Mouse (Mus musculus) neural tube, embryonic 13.5 days (tissue): ENCODE measurements at regions not wholly inside any gene's neighbourhood (a gene's known extent, or its start where the extent isn't known, plus 50 kb on each side); places are given as distances from the start of the nearest gene placed in this dataset.

ENCODE experiments used
- ATAC-seq: fragments of 200-750 bp; cut with Nextera tagmentation; 2 replicates; pipeline ENCODE4 v1.8.0; 2017; ENCODE audit warnings: low read depth, mild to moderate bottlenecking, moderate TSS enrichment, moderate library complexity
- H3K27ac ChIP-seq: fragments of 300-500 bp; sonication (generic); replicated peaks from 2 replicates; pipeline ENCODE4 v1.5.1; 2015; ENCODE audit warnings: moderate library complexity, mild to moderate bottlenecking, inconsistent platforms
- H3K27me3 ChIP-seq: fragments of 300-500 bp; sonication (generic); 2 replicates; pipeline ENCODE4 v1.6.1; 2015; ENCODE audit warnings: mild to moderate bottlenecking, inconsistent platforms
- H3K36me3 ChIP-seq: fragments of 300-500 bp; sonication (generic); 2 replicates; pipeline ENCODE4 v1.6.1; 2015; ENCODE audit warnings: mild to moderate bottlenecking, inconsistent platforms
- H3K4me1 ChIP-seq: fragments of 300-500 bp; sonication (generic); replicated peaks from 2 replicates; pipeline ENCODE4 v1.6.1; 2015; ENCODE audit warnings: inconsistent platforms
- H3K4me2 ChIP-seq: fragments of 300-500 bp; sonication (generic); 2 replicates; pipeline ENCODE4 v1.6.1; 2015; ENCODE audit warnings: inconsistent platforms, mild to moderate bottlenecking, moderate library complexity
- H3K4me3 ChIP-seq: fragments of 300-500 bp; sonication (generic); 2 replicates; pipeline ENCODE4 v1.5.1; 2015; ENCODE audit warnings: mild to moderate bottlenecking, inconsistent platforms
- H3K9ac ChIP-seq: fragments of 300-500 bp; sonication (generic); 2 replicates; pipeline ENCODE4 v1.6.1; 2015; ENCODE audit warnings: moderate library complexity, mild to moderate bottlenecking, inconsistent platforms
- H3K9me3 ChIP-seq: fragments of 300-500 bp; sonication (generic); 2 replicates; pipeline ENCODE4 v1.6.1; 2016; ENCODE audit warnings: inconsistent platforms
- WGBS: fragments of 180-500 bp; shearing (Covaris S2); methylation state at CpG from one replicate; pipeline ENCODE4 v1.1.7; 2015; 5-methylcytosine and 5-hydroxymethylcytosine counted together

DNA sequence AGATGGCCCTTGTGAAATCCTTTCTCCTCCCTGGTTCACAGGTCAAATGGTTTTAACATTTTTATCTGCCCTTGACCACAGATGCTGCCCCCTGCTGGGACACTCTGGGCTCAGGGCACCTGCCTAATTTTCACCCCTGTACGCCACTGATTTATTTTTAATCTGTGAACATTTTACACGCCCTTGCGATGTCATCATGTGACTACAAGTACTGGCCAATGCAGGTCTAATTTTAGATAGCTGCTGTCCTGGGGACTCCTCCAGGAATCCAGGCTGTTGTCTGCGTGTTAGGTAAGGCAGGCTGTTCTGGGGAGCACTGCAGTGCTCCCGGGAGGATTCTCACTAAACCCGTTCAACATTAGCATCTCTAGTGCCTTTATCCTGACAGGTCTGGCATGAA lies 113.1 kb upstream of the Gm26897 start:
- peaks cover 9% of the 10 kb centered on the region; the same call in 1 of the 2 replicates for H3K4me1 ChIP-seq
- H3K9ac ChIP-seq: no peak overlapping the region
- no peak for ATAC-seq
- H3K4me3 ChIP-seq: no peak overlapping the region
- no peak overlapping the region for H3K27ac ChIP-seq
- H3K4me2 ChIP-seq: no peak overlapping the region
- peaks cover 15% of the 10 kb centered on the region; the same call in 1 of the 2 replicates for H3K27me3 ChIP-seq
- H3K9me3 ChIP-seq: no peaks in the 10 kb centered on the region
- 71% methylated on average over 6 of the region's 6 CpGs for WGBS
- H3K36me3 ChIP-seq: no peaks in the 10 kb centered on the region

DNA sequence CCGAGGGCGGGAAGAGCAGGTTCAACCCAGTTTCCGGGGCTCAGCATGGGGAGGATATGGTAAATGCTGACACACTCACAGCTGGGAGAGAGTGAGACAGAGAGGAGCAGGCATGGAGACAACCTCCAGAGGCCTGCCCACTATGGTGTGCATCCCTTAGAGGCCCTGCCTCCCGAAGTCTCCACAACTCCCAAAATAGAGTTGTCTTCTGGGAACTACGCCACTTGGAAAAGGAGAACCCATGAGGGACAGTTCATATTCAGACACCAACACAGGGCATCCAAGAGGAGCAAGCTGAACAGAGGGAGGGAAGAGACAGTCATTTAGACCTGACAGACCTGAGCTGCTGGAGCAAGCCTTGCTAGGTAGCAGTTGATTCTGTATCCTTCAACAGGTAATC lies 111.2 kb upstream of the Gm26897 start:
- ATAC-seq: no peak
- Histone ChIP-seq H3K4me1 (peaks cover 25% of the 10 kb centered on the region), H3K9me3 (no peaks in the 10 kb centered on the region), H3K36me3 (no peaks in the 10 kb centered on the region), H3K9ac (no peak overlapping the region), H3K4me3 (no peak overlapping the region), H3K27me3 (peaks cover 24% of the 10 kb centered on the region), H3K4me2 (no peak overlapping the region), H3K27ac (no peak overlapping the region)
- 83% methylated on average over 5 of the region's 5 CpGs for WGBS

DNA sequence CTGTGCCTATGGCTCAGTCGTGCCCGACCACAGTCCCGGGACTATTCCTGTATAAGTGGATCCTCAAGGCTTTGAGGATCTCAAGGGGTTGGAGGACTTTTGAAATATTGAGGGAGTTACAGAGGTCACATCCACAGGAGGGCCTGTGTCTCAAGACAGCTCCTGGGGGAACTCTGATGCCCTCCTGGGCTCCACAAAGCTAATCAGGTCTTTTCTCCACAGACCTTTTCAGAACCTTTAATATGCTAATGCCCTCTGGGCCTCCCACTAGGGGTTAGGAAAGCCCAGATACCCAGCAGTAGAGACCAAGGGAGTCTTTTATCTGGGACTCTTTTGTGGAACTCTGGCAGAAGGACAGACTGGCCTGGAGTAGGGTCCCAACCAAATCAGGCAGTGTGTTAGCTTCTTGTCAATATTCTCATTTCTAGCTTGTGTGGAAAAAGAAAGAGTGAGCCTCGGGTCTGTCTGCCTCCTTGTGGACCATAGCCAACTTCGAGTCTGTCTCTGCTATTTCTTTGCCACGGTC lies 107.4 kb upstream of the Gm26897 start:
- no peaks in the 10 kb centered on the region for H3K9me3 ChIP-seq
- H3K4me1 ChIP-seq: peaks cover 22% of the 10 kb centered on the region
- no peaks in the 10 kb centered on the region for H3K36me3 ChIP-seq
- H3K4me3 ChIP-seq: no peak overlapping the region
- WGBS: 14% methylated on average over 6 of the region's 6 CpGs
- H3K9ac ChIP-seq: no peak overlapping the region
- no peak overlapping the region for H3K27ac ChIP-seq
- H3K4me2 ChIP-seq: no peak overlapping the region
- ATAC-seq: no peak
- H3K27me3 ChIP-seq: peaks cover 21% of the 10 kb centered on the region

DNA sequence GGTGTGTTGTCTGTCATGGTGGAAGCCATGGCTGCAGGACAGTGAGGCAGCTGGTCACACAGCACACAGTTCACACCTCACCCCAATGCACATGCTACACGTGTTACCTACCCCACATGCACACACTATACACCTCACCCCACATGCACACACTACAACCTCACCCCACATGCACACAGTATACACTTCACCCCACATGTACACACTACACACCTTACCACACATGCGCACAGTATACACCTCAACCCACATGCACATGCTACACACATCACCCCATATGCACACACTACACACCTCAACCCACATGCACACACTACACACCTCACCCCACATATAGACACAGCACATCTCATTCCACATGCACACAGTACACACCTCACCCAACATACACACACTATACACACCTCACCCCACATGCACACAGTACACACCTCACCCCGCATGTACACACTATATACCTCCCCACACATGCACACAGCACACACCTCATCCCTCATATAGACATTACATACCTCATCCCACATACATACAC lies 103.3 kb upstream of the Gm26897 start:
- Histone ChIP-seq H3K27me3 (peaks cover 24% of the 10 kb centered on the region), H3K9ac (no peak overlapping the region), H3K27ac (no peak overlapping the region), H3K36me3 (no peaks in the 10 kb centered on the region), H3K4me2 (no peak overlapping the region), H3K4me1 (peaks cover 33% of the 10 kb centered on the region), H3K9me3 (peaks cover 4% of the 10 kb centered on the region; the same call in 1 of the 2 replicates), H3K4me3 (no peak overlapping the region)
- peak; percentile 26; the same call in 1 of the 2 replicates for ATAC-seq
- WGBS: 94% methylated on average over 3 of the region's 3 CpGs

DNA sequence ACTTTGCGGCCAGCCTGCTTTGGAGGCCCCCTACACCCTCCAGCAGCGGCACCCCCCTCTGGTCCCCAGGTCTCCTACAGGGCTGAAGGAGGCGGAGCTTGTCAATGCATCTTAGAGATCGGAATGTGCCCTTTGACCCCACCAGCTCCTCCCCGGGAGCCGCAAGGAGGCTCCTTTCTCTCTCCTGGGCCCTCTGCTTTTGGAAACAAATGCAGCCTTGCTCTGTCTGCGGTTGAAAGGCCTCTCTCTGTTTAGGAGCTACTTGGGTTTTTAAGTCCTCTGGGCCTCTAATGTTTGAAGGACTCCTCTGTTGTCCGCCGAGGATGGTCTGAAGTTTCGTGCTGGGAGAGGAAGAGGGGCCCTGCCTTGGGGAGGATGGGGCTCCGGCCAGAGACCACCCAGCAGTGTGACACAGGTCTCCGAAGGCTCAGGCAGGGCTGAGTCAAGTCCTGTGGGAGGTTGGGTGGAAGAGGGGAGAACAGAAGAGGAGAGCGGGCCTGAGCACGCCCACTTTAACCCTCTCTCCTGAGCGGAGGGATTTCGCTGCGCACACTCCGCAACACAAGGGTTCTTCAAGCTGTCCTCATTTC lies 102.1 kb upstream of the Gm26897 start:
- peak overlapping the region; percentile 23; the same call in 1 of the 2 replicates for H3K9ac ChIP-seq
- peak overlapping the region; percentile 43 for H3K27ac ChIP-seq
- WGBS: 10% methylated on average over 18 of the region's 18 CpGs
- peaks cover 4% of the 10 kb centered on the region; the same call in 1 of the 2 replicates for H3K9me3 ChIP-seq
- H3K27me3 ChIP-seq: peaks cover 31% of the 10 kb centered on the region
- no peak for ATAC-seq
- 0 out of 2 replicates have a peak overlapping the region, but pooled peaks have one; percentile 3 for H3K4me2 ChIP-seq
- H3K4me3 ChIP-seq: no peak overlapping the region
- no peaks in the 10 kb centered on the region for H3K36me3 ChIP-seq
- peaks cover 28% of the 10 kb centered on the region for H3K4me1 ChIP-seq

DNA sequence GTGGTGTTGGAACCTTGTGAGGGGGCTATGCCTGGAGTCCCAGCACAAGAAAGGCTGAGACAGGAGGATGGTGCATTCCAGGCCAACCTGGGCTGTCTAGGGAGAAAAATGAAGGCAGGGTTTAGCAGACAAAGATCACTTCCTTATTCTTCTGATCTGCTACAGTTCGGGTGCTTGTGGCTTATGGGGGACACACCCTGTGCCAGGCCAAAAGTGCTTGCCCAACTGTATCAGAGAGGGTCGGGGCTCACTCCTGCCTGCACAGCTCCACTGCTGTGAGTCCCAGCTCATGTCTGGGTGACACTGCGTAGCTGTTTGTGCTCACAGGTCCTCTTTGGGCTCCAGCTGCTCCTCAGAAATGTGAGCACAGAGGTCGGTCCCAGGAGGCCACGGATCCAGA lies 98.6 kb upstream of the Gm26897 start:
- Histone ChIP-seq H3K36me3 (no peaks in the 10 kb centered on the region), H3K9me3 (peaks cover 4% of the 10 kb centered on the region; the same call in 1 of the 2 replicates), H3K4me1 (peaks cover 40% of the 10 kb centered on the region), H3K9ac (no peak overlapping the region), H3K27ac (no peak overlapping the region), H3K4me2 (no peak overlapping the region), H3K27me3 (peaks cover 29% of the 10 kb centered on the region), H3K4me3 (no peak overlapping the region)
- WGBS: 81% methylated on average over 5 of the region's 5 CpGs
- ATAC-seq: no peak

DNA sequence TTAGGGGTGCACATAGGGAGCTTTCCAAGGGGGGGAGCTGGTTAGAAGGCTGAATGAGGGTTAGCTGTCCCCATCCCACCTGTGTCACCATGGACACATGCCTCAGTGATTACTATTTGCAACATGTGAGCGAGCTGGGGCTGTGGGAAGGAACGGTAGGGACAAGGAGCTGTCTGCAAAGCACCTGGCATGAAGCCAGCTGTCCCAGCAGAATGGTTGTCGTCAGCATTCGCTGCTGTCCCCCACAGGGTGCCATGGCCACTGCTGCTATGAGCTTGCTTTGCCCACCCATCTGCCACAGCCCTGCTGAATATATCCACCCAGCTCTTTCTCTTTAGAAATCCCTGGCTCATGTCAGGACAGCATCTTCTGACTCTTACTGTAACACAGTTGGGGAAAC lies 96.8 kb upstream of the Gm26897 start:
- H3K27me3 ChIP-seq: peaks cover 23% of the 10 kb centered on the region
- no peak for ATAC-seq
- H3K4me3 ChIP-seq: no peak overlapping the region
- 21% methylated on average over 4 of the region's 4 CpGs for WGBS
- no peak overlapping the region for H3K9ac ChIP-seq
- no peak overlapping the region for H3K27ac ChIP-seq
- peaks cover 41% of the 10 kb centered on the region for H3K4me1 ChIP-seq
- no peak overlapping the region for H3K4me2 ChIP-seq
- peaks cover 8% of the 10 kb centered on the region for H3K9me3 ChIP-seq
- H3K36me3 ChIP-seq: no peaks in the 10 kb centered on the region

DNA sequence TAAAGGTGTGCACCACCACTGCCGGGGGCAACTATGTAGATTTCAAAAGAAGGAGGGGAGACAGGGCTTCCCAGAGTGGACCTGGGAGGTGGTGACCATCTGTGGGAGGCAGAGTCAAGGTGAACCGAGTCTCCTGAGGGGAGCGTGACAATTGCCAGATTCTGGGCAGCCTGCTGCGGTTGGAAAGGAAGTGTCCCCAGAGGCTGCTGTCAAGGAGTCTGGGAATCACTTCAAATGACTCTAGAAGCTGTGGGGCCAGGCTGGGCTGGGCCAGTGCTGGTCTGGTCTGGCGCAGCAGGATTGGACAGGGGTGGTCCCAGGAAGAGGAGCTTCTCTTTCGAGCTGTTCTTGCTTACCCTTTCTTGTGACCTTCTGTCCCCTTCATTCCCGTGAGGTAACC lies 95.4 kb upstream of the Gm26897 start:
- no peak overlapping the region for H3K4me2 ChIP-seq
- WGBS: 68% methylated on average over 7 of the region's 7 CpGs
- peaks cover 4% of the 10 kb centered on the region; the same call in 1 of the 2 replicates for H3K9me3 ChIP-seq
- H3K9ac ChIP-seq: no peak overlapping the region
- H3K4me3 ChIP-seq: no peak overlapping the region
- peaks cover 36% of the 10 kb centered on the region for H3K4me1 ChIP-seq
- H3K27ac ChIP-seq: no peak overlapping the region
- peaks cover 17% of the 10 kb centered on the region for H3K27me3 ChIP-seq
- H3K36me3 ChIP-seq: no peaks in the 10 kb centered on the region
- no peak for ATAC-seq

DNA sequence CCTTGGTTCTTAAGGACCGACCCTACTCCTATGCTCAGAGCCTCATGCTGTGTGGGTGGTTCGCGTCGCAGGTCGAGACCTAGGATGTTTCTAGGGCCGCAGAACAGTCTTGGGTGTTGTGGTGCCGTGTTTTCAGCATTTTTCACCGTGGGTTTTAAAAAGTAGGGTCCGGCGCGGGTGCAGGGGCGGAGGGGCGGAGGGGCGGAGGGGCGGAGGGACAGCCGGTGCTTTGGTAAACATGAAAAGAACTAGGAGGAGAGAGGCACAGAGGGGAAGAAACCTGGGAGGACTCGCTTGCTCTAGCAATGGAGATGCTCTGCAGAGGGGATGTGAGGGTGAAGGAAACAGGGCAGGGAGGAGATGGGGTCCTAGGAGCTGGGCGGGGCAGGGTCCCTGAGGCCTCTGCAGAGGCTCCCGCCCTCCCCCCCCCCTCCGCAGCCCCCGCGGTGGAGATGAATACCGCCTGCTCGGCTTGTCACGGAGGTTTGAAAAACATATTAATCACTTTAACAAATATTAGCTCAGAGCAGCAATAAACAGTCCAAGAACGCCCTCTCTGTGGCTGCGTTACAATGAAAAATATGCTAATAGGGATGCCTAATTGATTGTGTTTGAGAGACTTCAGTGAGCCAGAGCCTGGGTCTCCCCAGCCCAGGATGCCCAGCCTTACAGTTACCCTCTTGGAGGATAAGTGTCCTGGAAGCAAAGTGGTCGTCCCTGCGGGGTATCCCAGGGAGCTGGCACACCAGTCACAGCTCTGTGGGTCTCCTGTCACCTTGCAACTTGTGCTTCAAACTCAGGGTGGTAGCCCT lies 94.0 kb upstream of the Gm26897 start:
- Histone ChIP-seq H3K36me3 (no peaks in the 10 kb centered on the region), H3K9me3 (peaks cover 4% of the 10 kb centered on the region; the same call in 1 of the 2 replicates), H3K9ac (peak overlapping the region; percentile 43; the same call in 1 of the 2 replicates), H3K27ac (peak overlapping the region; percentile 13; the same call in 1 of the 2 replicates), H3K4me1 (peaks cover 36% of the 10 kb centered on the region), H3K4me3 (no peak overlapping the region), H3K27me3 (peaks cover 17% of the 10 kb centered on the region), H3K4me2 (peak overlapping the region; percentile 42)
- 0 out of 2 replicates have a peak, but pooled peaks have one; percentile 14 for ATAC-seq
- WGBS: 5% methylated on average over 29 of the region's 29 CpGs

DNA sequence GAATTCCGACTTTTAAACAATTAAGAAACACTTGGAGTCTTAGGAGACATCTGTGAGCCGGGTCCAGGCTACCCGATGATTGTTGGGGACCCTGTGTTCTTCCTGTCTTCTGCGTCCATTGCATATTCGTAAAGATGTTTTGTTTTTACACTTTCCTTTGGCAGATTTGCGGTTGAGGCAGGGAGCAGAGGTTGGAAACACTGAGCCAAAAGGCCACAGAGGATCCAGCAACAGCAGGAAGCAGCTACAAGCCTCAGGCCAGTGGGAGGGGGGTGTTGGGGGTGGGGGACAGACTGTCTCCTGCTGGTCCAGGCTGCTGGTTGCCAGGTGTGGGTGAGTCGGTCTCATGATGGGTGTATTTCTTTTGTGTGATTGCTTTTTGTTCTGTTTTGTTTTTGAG lies 92.7 kb upstream of the Gm26897 start:
- no peak overlapping the region for H3K9ac ChIP-seq
- 55% methylated on average over 7 of the region's 7 CpGs for WGBS
- no peak overlapping the region for H3K4me3 ChIP-seq
- H3K9me3 ChIP-seq: peaks cover 4% of the 10 kb centered on the region; the same call in 1 of the 2 replicates
- no peak overlapping the region for H3K27ac ChIP-seq
- no peak overlapping the region for H3K4me2 ChIP-seq
- peaks cover 36% of the 10 kb centered on the region for H3K4me1 ChIP-seq
- no peaks in the 10 kb centered on the region for H3K36me3 ChIP-seq
- H3K27me3 ChIP-seq: peaks cover 16% of the 10 kb centered on the region
- no peak for ATAC-seq

DNA sequence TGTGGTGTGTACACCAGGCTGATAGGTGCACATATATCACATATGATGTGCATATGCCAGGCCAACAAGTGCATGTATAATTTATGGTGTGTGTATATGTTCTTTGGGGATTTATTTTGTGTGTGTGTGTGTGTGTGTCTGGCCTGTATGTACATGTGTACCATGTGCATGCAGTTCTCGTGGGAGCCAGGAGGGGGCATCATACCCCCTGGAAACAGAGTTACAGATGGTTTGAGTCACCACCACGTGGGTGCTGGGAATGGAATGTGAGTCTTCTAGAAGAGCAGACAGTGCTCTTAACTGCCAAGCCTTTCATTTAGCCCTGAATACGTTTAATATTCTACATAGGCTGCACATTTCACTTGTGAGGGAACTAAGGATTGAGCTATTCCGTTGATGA lies 92.0 kb upstream of the Gm26897 start:
- Histone ChIP-seq H3K27ac (no peak overlapping the region), H3K4me2 (no peak overlapping the region), H3K36me3 (no peaks in the 10 kb centered on the region), H3K9ac (no peak overlapping the region), H3K9me3 (peaks cover 4% of the 10 kb centered on the region; the same call in 1 of the 2 replicates), H3K4me1 (peaks cover 33% of the 10 kb centered on the region), H3K4me3 (no peak overlapping the region), H3K27me3 (peaks cover 9% of the 10 kb centered on the region)
- 88% methylated on average over 4 of the region's 4 CpGs for WGBS
- no peak for ATAC-seq

DNA sequence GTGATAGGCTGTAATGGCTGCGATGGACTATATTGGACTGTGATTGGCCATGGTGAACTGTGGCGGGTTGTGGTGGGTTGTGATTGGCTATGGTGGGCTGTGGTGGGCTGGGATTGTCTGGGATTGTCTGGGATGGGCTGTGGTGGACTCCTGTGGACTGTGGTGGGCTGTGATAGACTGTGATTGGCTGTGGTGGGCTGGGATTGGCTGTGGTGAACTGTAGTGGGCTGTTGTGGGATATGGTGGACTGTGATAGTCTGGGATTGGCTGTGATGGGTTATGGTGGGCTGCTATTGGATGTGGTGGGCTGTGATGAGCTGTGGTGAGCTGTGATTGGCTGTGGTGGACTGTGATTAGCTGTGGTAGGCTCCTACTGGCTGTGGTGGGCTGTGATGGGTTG lies 89.6 kb upstream of the Gm26897 start:
- peaks cover 35% of the 10 kb centered on the region for H3K4me1 ChIP-seq
- no peak overlapping the region for H3K4me3 ChIP-seq
- no peaks in the 10 kb centered on the region; the same call in 1 of the 2 replicates for H3K27me3 ChIP-seq
- no peaks in the 10 kb centered on the region for H3K36me3 ChIP-seq
- no peak overlapping the region for H3K9ac ChIP-seq
- H3K9me3 ChIP-seq: peaks cover 4% of the 10 kb centered on the region; the same call in 1 of the 2 replicates
- no peak overlapping the region for H3K27ac ChIP-seq
- 86% methylated on average over 2 of the region's 2 CpGs for WGBS
- H3K4me2 ChIP-seq: no peak overlapping the region
- no peak for ATAC-seq
